Mouse (Mus musculus): ENCODE measurements around the gene Gucy2d.

DNA sequence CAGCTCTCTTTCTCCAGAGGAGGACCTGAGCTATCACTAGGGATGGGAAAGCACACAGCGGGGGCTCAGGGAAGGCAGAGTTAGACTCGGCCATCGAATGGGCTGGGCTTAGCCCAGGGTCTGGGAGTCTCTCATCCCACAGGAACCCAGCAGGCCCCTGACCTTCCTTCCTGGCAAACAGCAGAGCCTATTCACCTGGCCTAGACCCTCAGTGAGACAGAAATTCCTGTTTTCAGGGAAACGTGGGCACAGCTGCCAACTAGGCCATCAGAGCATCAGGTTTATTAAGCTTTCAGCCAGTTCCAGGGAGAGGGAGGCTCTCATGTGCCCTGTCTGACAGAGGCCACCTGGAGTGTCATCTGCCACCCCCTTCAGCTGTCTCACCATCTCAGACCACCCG, 62.7 kb downstream of the Gucy2d start:
- TF ChIP-seq CTCF (IDR thresholded peaks at IDR 0.05; ENCODE audit: control insufficient read depth, insufficient read depth, insufficient replicate concordance, low read depth, low read length) (no peak), POLR2A (IDR thresholded peaks at IDR 0.05; ENCODE audit: control insufficient read depth, low read depth, low read length) (no peak)
